Mouse (Mus musculus) heart, embryonic 16.5 days (tissue): ENCODE results near the gene Wasf2. TPM values are rescaled to one million over a fixed set of nuclear protein-coding genes. Genes with fewer than 3 reads are reported as not detected.
A peak's percentile ranks its signal among the peaks of the same experiment; 100 is the strongest.

Experiments used
- ATAC-seq: fragments of 200-750 bp; cut with Nextera tagmentation; replicated peaks from 2 replicates; pipeline ENCODE4 v1.8.0; 2017; ENCODE audit warnings: moderate number of reproducible peaks; ENCODE audit not compliant: insufficient read depth, low FRiP score; ENCODE audit errors: extremely low read depth
- H3K27ac ChIP-seq: fragments of 300-500 bp; sonication (generic); 2 replicates; pipeline ENCODE4 v1.5.1; 2014; ENCODE audit warnings: mild to moderate bottlenecking, low read length, control low read depth, moderate library complexity
- H3K27me3 ChIP-seq: fragments of 300-500 bp; sonication (generic); 2 replicates; pipeline ENCODE4 v1.6.1; 2014; ENCODE audit warnings: low read length, mixed read lengths; ENCODE audit not compliant: control insufficient read depth, insufficient read depth
- H3K36me3 ChIP-seq: fragments of 300-500 bp; sonication (generic); 2 replicates; pipeline ENCODE4 v1.6.1; 2014; ENCODE audit not compliant: control insufficient read depth, insufficient read depth
- H3K4me1 ChIP-seq: fragments of 300-500 bp; sonication (generic); 2 replicates; pipeline ENCODE4 v1.6.1; 2014; ENCODE audit warnings: low read length, mixed read lengths; ENCODE audit not compliant: control insufficient read depth, insufficient read depth
- H3K4me2 ChIP-seq: fragments of 300-500 bp; sonication (generic); 2 replicates; pipeline ENCODE4 v1.6.1; 2014; ENCODE audit warnings: low read depth, mild to moderate bottlenecking, control low read depth, low read length
- H3K4me3 ChIP-seq: fragments of 300-500 bp; sonication (generic); 2 replicates; pipeline ENCODE4 v1.5.1; 2014; ENCODE audit warnings: mild to moderate bottlenecking, control low read depth, low read length
- H3K9ac ChIP-seq: fragments of 300-500 bp; sonication (generic); 2 replicates; pipeline ENCODE4 v1.6.1; 2014; ENCODE audit warnings: low read length, control low read depth
- H3K9me3 ChIP-seq: fragments of 300-500 bp; sonication (generic); replicated peaks from 2 replicates; pipeline ENCODE4 v1.6.1; 2016; ENCODE audit warnings: low read length; ENCODE audit not compliant: control insufficient read depth
- WGBS: fragments of 180-500 bp; shearing (Covaris S2); extraction: QIAGEN DNeasy Blood & Tissue Kit; methylation state at CpG from one replicate; pipeline ENCODE4 v1.1.7; 2014; 5-methylcytosine and 5-hydroxymethylcytosine counted together
- polyA plus RNA-seq: library from polyadenylated mRNA; unstranded; fragments of >200 nt; fragmentation: Nextera tagmentation; extraction: Ambion mirVana; gene quantifications from 2 replicates; pipeline ENCODE4 v1.2.1, GENCODE M21; 2015

Gene Wasf2
- polyA plus RNA-seq, 1 experiment from 2014 or later: 45.0 TPM

DNA sequence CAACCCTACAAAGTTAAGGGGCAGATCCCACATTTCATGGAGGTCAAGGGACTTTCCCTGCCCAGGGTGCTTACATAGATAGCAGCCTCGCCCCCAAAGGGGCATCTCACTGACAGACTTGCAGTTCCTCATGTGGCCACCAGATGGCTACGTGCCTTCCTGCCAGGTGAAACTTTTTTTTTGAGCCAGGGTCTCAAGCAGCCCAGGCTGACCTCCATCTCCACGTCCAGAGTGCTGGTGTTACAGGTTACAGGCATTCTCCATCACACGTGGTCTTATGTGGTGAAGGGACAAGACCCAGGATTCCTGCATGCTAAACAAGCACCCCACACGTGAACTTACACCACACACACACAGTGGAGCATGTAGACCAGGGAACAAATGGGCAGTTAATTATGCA is 87.3 kb downstream of the Wasf2 start:
- Histone ChIP-seq H3K4me1 (peaks cover 9% of the 10 kb centered on the region), H3K36me3 (no peaks in the 10 kb centered on the region), H3K27ac (no peak overlapping the region), H3K9me3 (no peaks in the 10 kb centered on the region), H3K27me3 (peaks cover 31% of the 10 kb centered on the region), H3K4me2 (no peak overlapping the region), H3K4me3 (no peak overlapping the region), H3K9ac (no peak overlapping the region)
- WGBS: 3% methylated on average over 5 of the region's 5 CpGs
- ATAC-seq: no peak

GRCm38 (mm10) chr4:133218745-133219144 is 88.4 kb downstream of the Wasf2 start:
- Histone ChIP-seq H3K36me3 (no peaks in the 10 kb centered on the region), H3K4me1 (peaks cover 3% of the 10 kb centered on the region), H3K9me3 (no peaks in the 10 kb centered on the region), H3K27me3 (peaks cover 31% of the 10 kb centered on the region), H3K27ac (no peak overlapping the region), H3K4me2 (no peak overlapping the region), H3K9ac (no peak overlapping the region), H3K4me3 (no peak overlapping the region)
- ATAC-seq: no peak
- WGBS: 84% methylated on average over 3 of the region's 3 CpGs

- ATAC-seq: 0 out of 2 replicates have a peak, but pooled peaks have one; percentile 18
Measured at GRCm38 (mm10) chr4:133220656-133221055, 90.4 kb downstream of the Wasf2 start.

GRCm38 (mm10) chr4:133221701-133222100 is 91.4 kb downstream of the Wasf2 start:
- H3K4me3 ChIP-seq: no peak overlapping the region
- H3K9me3 ChIP-seq: no peaks in the 10 kb centered on the region
- ATAC-seq: no peak
- peaks cover 26% of the 10 kb centered on the region for H3K27me3 ChIP-seq
- no peak overlapping the region for H3K4me2 ChIP-seq
- H3K36me3 ChIP-seq: no peaks in the 10 kb centered on the region
- H3K4me1 ChIP-seq: peaks cover 3% of the 10 kb centered on the region
- H3K27ac ChIP-seq: no peak overlapping the region
- no peak overlapping the region for H3K9ac ChIP-seq
- 72% methylated on average over 8 of the region's 8 CpGs for WGBS

More at GRCm38 (mm10) chr4:133220656-133221055, 90.4 kb downstream of the Wasf2 start:
- WGBS: 4% methylated on average over 25 of the region's 25 CpGs
- Histone ChIP-seq H3K36me3 (no peaks in the 10 kb centered on the region), H3K4me3 (peak overlapping the region; percentile 41), H3K9ac (peak overlapping the region; percentile 67), H3K27me3 (peaks cover 26% of the 10 kb centered on the region), H3K9me3 (no peaks in the 10 kb centered on the region), H3K27ac (no peak overlapping the region), H3K4me1 (peaks cover 3% of the 10 kb centered on the region), H3K4me2 (peak overlapping the region; percentile 63)

DNA sequence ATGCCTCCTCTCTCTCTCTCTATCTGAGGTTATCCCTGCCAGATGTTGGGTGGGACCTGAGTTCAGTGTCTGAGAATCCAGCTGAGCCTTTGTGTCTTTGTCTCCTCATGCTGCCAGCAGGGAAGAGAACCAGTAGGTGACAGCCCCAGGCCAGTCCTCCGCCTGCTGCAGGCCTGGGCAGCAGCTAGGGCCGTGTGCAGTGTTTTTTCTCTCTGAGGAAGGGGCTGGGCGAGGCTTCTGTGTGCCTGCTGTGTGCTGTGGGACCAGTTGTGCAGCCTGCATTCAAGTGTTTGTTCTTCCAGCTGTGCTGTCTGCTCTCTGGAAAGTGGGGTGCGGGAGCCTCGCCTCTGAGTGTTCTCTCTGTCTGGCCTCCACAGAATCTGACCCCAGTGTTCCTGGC is 93.6 kb downstream of the Wasf2 start:
- Histone ChIP-seq H3K27me3 (peaks cover 24% of the 10 kb centered on the region), H3K9ac (no peak overlapping the region), H3K27ac (no peak overlapping the region), H3K36me3 (no peaks in the 10 kb centered on the region), H3K4me1 (peaks cover 3% of the 10 kb centered on the region), H3K4me3 (no peak overlapping the region), H3K9me3 (no peaks in the 10 kb centered on the region), H3K4me2 (no peak overlapping the region)
- no peak for ATAC-seq
- WGBS: 72% methylated on average over 5 of the region's 5 CpGs

DNA sequence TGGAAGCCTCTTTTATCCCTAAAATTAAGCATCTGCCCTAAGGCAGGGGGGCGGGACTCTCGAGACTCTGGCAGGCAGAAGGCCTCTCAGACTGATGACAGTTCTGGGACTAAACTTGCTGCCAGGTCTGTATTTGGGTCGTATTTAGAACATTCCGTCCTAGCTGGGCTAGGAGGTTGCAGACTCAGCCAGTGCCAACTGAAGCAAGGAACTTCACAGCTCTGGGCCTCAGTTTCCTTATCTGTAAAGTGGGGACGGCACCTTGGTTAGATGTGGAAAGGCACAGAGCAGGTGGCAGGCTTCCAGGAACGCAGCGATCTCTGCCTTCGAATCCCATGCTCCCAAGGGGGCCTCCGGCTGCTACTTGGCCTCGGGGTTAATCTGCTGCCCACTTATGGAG is 95.8 kb downstream of the Wasf2 start:
- peaks cover 11% of the 10 kb centered on the region for H3K27me3 ChIP-seq
- no peak overlapping the region for H3K4me2 ChIP-seq
- no peak for ATAC-seq
- H3K36me3 ChIP-seq: no peaks in the 10 kb centered on the region
- H3K9me3 ChIP-seq: no peaks in the 10 kb centered on the region
- no peak overlapping the region for H3K9ac ChIP-seq
- no peak overlapping the region for H3K4me3 ChIP-seq
- H3K4me1 ChIP-seq: no peaks in the 10 kb centered on the region
- 51% methylated on average over 10 of the region's 10 CpGs for WGBS
- no peak overlapping the region for H3K27ac ChIP-seq

DNA sequence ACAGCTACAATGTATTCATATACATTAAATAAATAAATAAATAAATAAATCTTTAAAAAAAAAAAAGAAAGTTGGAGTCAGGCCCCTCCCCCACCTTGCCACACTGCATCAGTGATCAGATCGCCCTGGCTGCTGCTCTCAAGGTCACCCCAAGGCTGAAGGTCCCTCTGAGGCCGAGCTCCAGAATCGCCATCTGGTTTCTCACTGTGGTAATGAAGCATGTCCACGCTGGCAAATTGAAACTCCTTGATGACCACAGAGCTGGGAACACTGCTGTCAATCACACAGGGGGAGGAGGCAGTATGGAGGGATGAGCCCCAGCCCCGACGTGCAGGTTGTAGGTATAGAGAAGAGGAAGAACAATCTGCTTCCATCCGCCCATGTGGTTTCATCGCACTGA is 97.3 kb downstream of the Wasf2 start:
- Histone ChIP-seq H3K27ac (no peak overlapping the region), H3K36me3 (no peaks in the 10 kb centered on the region), H3K4me1 (no peaks in the 10 kb centered on the region), H3K4me3 (no peak overlapping the region), H3K27me3 (no peaks in the 10 kb centered on the region; the same call in 1 of the 2 replicates), H3K4me2 (no peak overlapping the region), H3K9ac (no peak overlapping the region), H3K9me3 (no peaks in the 10 kb centered on the region; the same call in 1 of the 2 replicates)
- ATAC-seq: no peak
- 66% methylated on average over 8 of the region's 8 CpGs for WGBS

- H3K9ac ChIP-seq: no peak overlapping the region
- no peak for ATAC-seq
- H3K4me1 ChIP-seq: no peaks in the 10 kb centered on the region
- H3K4me2 ChIP-seq: no peak overlapping the region
- H3K36me3 ChIP-seq: no peaks in the 10 kb centered on the region
- no peaks in the 10 kb centered on the region; the same call in 1 of the 2 replicates for H3K9me3 ChIP-seq
- no peak overlapping the region for H3K27ac ChIP-seq
- H3K27me3 ChIP-seq: no peaks in the 10 kb centered on the region; the same call in 1 of the 2 replicates
- no peak overlapping the region for H3K4me3 ChIP-seq
- 74% methylated on average over 8 of the region's 8 CpGs for WGBS
Measured at GRCm38 (mm10) chr4:133229582-133229981, 99.3 kb downstream of the Wasf2 start.

GRCm38 (mm10) chr4:133233285-133233976 is 103.1 kb downstream of the Wasf2 start:
- ATAC-seq: no peak
- H3K4me2 ChIP-seq: no peak overlapping the region
- H3K27ac ChIP-seq: no peak overlapping the region
- no peaks in the 10 kb centered on the region for H3K4me1 ChIP-seq
- 27% methylated on average over 10 of the region's 10 CpGs for WGBS
- H3K9ac ChIP-seq: no peak overlapping the region
- H3K27me3 ChIP-seq: no peaks in the 10 kb centered on the region; the same call in 1 of the 2 replicates
- no peaks in the 10 kb centered on the region; the same call in 1 of the 2 replicates for H3K9me3 ChIP-seq
- no peak overlapping the region for H3K4me3 ChIP-seq
- no peaks in the 10 kb centered on the region for H3K36me3 ChIP-seq
